Mouse (Mus musculus) left cerebral cortex, adult 18-20 months (tissue): Measurements from ENCODE around the gene Kcnn1. TPM values are rescaled to one million over a fixed set of nuclear protein-coding genes. Genes with fewer than 3 reads are reported as not detected.

Experiments used
- DNase-seq, 2 experiments: peaks; one replicate each; pipeline ENCODE4 v3.0.0; 2021 to 2022; ENCODE audit warnings: low spot score in 2 of 2, mixed read lengths in 1 of 2
- total RNA-seq, 2 experiments: library from RNA; stranded (reverse); gene quantifications; 2 replicates each; pipeline ENCODE4 v1.2.3; 2021

Gene Kcnn1
- total RNA-seq, 2 experiments from 2014 or later: 17.4 to 19.3 TPM

DNA sequence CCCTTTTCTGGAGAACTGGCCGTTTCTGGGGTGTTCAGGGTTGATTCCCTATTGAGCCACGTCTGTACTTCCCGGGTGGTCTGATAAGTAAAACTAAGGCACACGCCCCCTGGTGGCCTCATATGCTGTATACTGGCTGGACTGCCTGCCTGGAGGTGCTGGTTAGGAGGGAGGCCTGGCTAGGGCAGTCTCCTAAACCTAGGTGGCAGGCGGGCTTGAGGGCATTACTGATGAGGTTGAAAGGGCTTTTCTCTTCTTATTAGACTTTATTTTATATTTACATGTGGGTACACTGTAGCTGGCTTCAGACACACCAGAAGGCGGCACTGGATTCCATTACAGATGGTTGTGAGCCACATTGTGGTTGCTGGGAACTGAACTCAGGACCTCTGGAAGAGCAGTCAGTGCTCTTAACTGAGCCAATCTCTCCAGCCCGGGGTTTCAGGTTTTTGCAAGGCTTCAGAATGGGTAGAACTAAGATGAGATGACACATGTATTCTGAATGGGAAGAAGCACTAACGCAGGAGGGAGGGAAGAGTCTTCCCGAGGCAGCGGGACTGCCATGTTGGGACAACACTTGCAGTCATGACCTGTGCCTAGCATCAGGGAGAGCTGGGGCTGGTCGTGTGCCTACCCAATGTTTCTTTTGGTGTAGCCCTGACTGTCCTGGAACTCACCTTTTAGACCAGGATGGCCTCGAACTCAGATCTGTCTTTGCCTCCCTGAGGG, 30.8 kb upstream of the Kcnn1 start:
- peak in 1 of 2 experiments; percentile 64 for DNase-seq

DNA sequence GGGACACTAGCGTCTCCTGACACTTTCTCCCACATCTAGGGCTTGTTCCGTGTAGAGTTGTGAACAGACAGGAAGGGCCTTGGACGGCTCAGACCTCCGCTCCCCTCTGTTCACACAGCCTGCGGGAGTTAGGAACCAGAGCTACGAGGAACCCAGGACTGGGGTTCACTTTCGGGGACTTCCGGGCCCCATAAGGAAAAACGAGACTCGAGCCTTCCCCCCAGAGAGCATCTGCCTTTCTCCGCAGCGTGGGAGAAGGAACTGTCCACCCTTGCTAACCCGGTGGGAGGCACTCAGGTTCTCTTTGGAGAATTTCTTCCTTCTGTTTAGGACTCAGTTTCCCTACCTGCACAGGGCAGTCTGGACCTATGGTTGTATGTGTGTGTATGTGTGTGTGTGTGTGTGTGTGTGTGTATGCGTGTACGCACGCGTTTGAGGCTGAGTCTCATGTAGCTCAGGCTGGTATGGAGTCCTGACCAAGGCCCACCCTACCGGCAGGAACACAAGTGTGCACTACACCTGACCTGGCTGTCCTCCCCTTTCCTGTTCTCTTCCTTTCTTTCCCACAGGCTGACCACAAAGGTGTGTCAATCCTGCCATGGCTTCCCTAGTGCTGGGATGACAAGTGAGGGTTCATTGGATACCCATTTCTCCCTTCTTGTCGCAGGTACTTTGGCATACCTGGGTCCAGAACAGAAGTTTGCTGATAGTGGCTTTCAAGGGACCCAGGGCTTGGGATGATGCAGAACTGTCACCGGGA, 30.0 kb upstream of the Kcnn1 start:
- DNase-seq: no peak

DNA sequence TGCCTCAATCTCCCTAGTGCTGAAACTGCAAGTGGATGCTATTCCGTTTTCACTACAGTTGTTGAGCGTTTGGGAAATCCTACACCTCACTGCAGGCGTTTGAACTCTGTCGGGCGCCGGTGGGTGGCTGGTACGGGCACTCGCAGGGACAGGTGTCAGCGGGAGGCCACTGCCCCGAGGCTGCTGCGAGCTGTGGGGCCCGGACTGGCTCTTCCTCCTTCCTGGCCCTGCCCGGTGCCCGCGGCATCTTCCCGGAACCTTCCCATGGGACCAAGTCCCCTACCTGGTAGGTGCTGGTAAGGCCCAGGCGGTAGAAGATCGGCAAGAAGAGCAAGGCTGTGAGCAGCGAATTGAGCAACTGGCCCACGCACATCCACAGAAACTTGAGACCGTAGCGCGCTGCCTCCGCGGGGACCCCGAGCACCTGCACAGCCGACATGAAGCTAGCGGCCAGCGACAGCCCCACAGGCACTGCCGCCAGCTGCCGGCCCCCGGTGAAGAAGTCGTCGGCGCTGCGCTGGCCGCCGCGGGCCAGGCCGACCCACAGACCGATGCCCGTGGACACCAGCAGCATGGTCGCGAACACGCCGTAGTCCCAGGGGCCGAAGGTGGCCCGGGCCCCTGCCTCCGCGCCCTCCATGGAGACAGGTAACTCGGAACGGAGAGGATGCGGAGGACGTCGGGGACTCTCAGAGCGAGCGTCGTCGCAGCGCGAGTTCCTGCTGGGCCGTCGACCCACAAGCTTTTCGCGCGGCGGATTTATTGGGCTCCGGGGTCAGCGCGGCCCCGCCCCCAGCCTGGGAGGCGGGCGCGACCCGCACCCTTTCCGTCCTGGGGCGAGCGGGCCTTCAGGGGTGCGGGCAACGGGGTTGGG, 29.2 kb upstream of the Kcnn1 start, which contains the start of gene Slc5a5:
Gene Slc5a5, minus strand, starts transcription at position 736 of the 874 bp plus-strand sequence.
- DNase-seq: no peak

DNA sequence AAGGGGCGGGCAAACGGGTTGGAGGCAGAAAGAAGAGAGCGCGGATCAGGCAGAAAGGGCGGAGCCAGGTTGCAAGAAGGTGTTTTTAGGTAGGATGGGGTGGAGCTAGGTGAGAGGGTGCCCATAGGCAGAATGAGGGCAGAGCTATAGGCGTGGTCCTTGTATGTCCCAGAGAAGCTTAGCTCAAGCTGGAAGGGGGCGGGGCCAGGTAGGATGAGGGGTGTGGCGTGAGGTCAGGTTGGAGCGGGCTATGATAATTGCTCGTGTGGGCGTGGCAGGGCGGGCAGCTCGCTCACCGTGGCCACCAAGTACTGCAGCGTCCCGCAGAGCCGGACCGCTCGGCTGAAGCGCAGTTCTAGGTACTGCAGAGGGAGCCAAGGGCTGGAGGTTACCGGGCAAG, 28.3 kb upstream of the Kcnn1 start:
- no peak for DNase-seq

DNA sequence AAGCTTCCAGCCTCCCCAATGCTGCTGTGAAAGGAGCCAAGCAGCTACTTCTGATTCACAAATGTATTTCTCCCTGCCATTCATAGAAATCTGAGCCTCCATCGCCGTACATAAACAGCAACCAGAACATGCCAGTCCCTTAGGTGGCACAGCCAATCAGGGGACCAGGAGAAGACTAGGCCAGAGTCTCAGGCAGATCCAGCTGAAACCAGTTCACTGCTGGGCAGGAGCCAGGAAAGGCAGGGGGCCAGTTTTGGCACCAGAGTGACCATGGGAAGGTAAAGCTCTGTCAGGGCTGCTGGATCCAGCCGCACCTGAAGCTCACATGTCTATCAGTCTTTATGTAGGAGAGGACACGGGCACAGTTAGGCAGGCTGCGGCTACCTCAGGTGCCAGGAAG, 27.6 kb upstream of the Kcnn1 start:
- no peak for DNase-seq

DNA sequence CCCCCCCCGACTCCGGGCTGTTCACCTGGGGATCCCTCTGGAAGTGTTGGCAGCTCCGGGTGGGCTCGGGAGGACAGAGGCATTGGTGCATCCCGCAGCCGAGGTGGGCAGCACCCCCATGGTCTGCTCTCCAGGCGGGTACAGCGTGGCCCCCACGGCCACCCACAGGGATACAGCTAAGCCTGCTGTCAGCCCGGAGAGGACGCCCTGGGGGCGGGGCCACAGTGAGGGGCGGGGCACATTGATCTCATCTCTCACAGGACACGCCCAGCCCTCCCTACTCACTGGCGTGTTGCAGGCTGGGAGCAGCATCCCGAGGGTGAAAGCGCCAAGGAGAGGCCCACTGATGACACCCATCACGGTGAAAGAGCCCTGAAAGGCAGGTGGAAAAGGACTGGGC, 24.6 kb upstream of the Kcnn1 start:
- no peak for DNase-seq

DNA sequence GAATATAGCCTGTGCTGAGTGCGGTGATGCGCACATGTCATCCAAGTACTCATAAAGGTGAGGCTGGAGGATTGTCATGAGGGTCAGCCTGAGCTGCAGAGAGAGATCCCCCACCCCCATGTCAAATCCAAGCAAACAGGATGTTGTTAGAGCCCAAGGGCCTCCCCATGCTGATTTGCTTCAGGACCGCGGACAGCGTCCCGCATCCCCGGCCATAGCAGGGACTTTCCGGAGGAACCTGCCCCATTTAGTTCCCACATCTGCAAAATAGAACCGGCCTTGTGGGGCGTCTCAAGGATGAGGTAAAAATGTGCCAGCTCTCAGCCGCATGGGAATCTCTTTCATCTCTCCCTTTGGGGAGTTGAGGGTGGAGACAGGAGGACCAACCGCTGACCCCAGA, 22.6 kb upstream of the Kcnn1 start:
- DNase-seq: no peak

DNA sequence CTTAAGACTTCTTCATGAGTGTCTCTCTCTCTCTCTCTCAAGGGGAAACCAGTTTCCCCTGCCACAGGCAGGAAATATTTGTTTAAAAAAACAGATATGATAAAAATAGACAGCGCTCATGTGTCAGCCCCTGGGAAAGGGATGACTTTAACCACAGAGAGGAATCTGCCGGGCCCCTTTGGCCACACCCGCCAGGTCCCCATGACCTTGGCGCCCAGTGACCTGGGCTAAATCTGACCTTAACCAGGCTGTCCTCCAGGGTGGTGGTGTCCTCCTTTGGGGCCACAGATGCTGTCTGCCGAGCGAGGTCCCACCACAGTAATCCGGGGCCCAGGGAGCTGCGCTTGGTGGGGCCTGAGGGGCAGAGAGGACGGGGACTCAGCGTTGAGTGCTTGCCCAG, 21.6 kb upstream of the Kcnn1 start:
- DNase-seq: no peak

DNA sequence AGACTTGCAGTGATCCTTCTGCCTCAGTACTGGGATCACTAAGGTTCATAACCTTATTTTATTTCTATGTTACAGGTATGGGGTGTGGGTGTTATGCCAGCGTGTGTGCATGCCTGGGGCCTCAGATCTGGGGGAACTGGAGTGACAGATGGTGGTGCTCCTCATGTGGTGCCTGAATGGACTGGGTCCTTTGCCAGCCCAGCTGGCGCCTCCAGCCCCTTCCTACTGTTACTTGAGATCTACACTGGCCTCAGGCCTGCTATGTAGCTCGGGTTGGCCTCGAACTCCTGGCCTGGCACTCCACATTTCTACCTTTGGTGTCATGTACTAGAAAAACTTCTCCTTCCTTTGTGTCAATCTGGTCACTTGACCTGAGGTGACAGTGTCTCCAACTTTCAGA, 21.1 kb upstream of the Kcnn1 start:
- DNase-seq: no peak

DNA sequence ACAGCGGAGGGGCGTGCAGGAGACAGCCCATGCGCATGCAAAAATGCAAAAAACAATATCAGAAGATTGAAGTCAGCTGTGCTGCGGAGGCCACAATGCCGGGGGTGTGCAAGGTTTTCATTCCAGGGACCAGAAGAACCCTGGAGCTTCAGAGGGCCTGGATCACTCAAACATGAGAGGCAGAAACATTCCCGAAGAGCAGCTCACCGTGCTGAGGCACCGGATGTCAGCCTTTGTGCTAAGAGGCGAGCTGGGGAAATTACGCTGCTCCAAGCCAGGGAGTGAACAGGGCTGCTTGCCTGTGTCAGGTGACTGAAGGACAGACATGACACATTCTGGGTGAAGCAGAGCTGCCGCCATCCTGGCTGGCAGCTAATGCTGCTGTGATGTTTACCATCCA, 17.5 kb upstream of the Kcnn1 start:
- DNase-seq: no peak

DNA sequence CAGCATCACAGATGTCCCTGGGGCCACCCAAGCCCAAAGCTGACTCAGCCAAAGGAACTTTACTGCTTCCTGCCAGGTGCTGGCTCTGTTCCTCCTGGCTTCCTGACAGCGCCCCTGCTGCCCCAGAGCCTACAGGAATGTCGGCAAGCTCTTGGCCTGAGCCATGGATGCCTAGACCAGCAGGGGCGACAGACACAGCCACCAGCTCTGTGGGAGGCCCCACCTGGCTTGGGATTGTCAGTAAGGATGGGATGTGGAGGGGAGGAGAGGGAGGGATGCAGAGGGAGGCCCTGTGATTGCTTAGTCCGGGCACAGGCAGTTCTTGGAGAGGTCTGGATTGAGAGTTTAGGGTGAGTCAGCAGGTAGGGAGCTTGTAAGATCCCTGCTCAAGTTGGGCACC, 17.1 kb upstream of the Kcnn1 start:
- no peak for DNase-seq

DNA sequence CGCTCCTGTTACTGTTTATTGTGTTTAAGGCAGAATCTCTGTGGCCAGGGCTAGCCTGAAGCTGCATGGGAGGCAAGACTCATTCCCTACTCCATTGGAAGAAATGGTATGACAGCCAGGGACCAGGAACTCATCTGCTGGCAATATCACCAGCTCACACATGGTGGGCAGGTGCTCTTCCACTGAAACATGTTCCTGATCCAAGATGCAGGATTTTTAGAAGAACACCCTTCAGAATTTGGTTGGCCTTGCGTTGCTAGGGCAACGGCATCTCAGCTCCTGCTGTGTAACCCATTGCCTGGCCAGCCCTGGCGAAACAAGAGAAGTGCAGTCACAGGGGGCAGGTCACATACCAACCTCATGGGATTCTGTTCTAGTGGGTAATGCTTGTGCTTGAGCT, 16.4 kb upstream of the Kcnn1 start:
- DNase-seq: no peak

DNA sequence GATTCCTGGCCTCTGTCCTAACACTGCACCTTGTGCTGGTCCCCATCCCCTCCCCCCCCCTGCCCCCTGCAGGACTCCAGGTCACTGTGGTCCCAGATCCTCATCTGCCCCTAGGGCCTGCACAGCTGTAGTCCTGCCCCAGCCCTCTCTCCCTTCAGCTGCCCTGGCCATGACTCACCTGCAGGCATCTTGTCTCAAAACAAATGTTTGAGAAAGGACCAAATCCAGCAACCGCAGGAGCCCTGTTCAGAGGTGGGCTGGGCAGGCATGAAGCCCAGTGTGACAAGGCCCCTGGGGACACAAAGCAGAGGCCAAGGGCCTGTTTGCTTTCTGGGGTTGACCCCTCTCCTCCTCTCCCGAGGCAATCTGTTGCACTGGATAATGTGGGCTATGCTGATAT, 15.1 kb upstream of the Kcnn1 start:
- DNase-seq: no peak

DNA sequence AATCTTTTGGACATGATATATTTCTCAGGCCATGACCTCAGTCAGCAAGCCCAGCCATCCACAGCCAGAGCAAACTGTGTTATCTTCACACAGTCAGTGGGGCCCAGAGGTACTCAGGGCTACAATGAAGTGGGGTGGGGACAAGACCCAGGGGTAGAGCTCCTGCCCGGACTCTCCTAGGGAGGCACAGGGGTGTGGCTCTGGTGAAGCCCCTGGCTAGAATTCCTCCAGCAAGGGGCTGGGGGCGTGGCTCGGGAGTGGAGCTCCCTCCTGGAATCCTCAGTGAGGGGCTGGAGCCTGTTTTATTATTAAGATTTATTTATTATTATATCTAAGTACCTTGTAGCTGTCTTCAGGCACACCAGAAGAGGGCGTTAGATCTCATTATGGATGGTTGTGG, 13.3 kb upstream of the Kcnn1 start:
- no peak for DNase-seq

DNA sequence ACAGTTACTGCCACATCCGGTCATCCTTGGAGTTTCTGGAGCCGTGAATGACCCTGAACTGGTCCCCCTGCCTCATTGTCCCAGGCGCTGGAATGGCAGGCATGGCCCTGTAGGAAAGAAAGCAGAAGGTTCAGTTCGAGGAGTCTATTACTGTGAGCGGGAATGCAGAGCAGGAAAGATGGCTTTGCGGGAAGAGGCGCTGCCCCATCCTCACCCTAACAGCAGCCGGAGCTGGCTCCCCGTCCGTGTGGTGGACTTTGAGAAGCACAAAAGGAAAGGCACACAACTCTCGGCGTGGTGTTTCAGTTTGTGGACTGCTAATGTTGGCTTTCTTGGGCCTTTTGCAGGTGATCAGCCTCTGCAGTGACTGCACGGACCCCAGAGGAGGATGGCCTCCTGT, 11.4 kb upstream of the Kcnn1 start:
- DNase-seq: no peak

DNA sequence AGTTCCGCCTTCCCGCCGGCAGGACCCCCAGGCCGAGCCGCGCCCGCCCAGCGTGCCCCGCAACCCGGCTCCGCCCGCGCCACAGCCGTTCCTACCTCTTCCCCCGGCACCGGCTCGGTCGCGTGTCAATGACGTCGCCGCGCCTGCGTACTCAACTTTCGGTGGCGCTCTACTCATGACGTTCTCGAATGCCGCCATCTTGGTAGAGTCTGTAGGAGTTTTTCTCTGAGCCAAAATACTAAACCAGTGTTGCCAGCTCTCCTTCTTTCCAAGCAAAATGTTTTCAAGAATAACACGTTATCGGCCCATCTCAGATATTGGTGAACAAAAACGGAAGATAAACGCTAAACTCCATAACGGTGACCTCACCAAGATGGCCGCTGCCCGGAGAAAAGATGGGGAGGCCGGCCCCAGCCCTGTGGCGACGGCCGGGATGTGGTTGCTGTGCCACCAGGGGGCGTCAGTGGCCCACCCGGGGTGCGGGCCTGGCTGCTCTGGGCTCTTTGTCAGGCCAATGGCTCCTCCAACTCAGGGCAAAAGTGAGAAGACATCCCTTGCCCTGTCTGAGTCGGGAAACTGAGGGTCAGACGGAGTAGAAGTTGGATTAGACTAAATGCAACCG, 10.4 kb upstream of the Kcnn1 start, which contains the start of gene Ccdc124:
Gene Ccdc124, minus strand, starts transcription at position 572 of the 622 bp plus-strand sequence.
- DNase-seq: peak; percentile 95 to 96

DNA sequence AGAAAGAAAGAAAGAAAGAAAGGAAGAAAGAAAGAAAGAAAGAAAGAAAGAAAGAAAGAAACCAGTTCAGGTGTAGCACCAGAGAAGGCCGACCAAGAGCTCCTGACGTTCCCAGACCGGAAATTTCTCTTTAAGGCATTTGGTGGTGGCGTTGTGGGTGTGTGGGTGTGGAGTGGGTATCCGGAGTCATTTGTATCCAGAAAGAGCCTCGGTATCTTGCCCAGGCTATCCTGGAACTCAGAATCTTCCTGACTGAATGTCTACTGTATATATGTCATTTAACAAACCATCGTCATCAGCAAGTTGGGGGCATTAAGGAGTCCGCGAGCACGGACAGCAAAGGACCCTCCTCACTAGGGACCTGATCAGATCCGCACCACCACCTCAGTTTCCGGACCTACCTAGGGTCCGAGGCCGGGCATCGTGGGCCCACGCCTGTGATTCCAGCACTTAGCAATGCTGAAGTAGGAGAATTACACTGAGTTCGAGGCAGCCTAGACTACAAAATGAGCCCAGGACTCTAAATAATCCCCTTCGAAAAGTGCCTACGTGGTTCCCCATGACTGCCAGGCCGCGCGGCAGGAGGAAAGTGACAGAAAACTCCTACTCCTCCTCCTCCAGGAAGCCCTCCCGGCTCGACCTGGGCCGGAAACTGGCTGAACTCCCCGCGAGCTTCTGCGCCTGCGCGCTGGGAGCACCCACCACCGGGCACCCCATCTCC, 9.7 kb upstream of the Kcnn1 start:
- DNase-seq: no peak

DNA sequence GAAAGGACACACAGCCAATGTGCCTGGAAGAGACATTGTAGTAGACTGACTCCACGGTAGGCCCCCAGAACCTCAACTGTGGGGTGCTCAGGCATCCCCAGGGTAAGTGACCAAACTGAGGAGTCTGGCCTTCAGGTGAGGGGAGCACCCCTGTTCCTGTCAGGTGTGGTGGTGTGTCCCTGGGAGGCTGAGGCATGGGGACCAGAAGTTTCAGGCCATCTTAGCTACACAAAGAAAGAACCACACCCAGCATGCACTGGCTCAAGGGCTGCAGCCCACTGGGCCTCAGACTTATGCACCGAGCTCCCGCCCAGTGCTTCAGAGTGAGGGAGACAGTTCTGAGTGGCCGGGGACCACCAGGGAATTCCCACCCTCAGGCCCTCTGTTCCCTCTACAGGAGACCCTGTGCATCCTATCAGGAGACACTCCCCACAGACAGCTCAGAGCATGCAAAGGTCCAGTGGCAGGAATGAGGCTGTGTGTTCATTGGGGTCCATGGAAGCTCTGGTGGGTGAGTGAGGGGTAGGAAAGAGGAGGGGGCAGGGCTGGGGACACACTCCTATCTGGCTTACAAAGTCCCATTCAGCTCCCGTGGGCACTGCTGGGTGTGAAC, 8.2 kb upstream of the Kcnn1 start:
- DNase-seq: no peak

DNA sequence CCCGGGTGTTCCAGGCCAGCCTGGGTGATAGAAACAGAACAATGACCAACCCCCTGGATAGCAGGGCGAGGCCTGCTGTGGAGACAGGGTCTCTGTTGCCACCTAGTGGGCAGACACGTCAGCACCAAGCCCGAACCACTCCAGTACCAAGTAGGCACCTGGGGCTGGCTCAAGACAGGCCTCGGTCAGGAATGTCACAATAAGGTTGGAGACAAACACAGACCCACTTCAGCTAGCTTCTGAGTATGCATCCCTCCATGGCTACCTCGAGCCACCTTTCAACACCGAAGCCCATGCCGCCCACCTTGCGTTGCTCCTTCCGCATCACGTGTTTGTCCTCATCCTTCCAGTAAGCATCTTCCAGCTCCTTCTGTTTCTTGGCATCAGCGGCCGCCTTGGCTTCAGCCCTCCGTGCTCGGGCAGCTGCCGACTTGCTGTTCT, 6.6 kb upstream of the Kcnn1 start:
- peak; percentile 79 to 83 for DNase-seq

DNA sequence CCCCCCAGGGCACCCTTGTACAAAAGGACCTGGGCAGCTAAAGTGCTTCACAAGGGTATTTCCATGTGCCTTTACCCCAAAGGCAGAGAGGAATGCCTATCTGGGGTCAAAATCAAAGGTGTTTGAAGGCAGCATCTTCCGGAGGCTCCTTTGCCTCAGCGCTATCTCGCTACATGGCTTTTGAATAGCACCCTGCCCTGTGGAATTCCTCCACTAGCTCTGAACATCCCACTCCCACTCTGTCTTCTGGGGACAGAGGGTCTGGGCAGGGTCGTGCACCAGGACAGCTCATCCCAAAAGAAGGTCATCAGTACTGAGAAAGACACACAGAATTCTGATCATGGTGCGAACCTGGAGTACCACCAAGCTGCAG, 6.1 kb upstream of the Kcnn1 start:
- DNase-seq: no peak
